Mouse (Mus musculus) layer of hippocampus, postnatal 25 days (tissue): ENCODE results near the gene Fkbp8. TPM values are rescaled to one million over a fixed set of nuclear protein-coding genes. Genes with fewer than 3 reads are reported as not detected.

ENCODE experiments used
- DNase-seq, 2 experiments: peaks; one replicate each; pipeline ENCODE4 v3.0.0; 2022; ENCODE audit warnings: mixed read lengths in 2 of 2, low spot score in 1 of 2; ENCODE audit errors: extremely low spot score in 1 of 2
- total RNA-seq, 2 experiments: library from RNA; stranded (reverse); gene quantifications; 2 replicates each; pipeline ENCODE4 v1.2.3; 2021

Gene Fkbp8
- total RNA-seq, 2 experiments from 2014 or later: 432 to 468 TPM

- no peak for DNase-seq
Measured at GRCm38 (mm10) chr8:70584606-70585257, 57.2 kb downstream of the Fkbp8 start.

Other genes with a start within 250 kb of the Fkbp8 start
- 10 to 100 TPM; 84.4 to 86.0 TPM for gene Homer3, start 244.9 kb upstream of the Fkbp8 start, total RNA-seq
- gene Ddx49, start 225.2 kb upstream of the Fkbp8 start, total RNA-seq: 10 to 100 TPM; 44.7 to 47.5 TPM
- 100 to 1,000 TPM; 123 to 141 TPM for gene Cope, start 225.2 kb upstream of the Fkbp8 start, total RNA-seq
- gene Cers1, start 211.9 kb upstream of the Fkbp8 start, total RNA-seq: 100 to 1,000 TPM; 117 to 122 TPM
- 10 to 100 TPM; 14.1 to 19.4 TPM for gene Gdf1, start 197.9 kb upstream of the Fkbp8 start, total RNA-seq
- gene Upf1, start 174.4 kb upstream of the Fkbp8 start, total RNA-seq: 10 to 100 TPM; 61.8 to 66.1 TPM
- gene Comp, start 154.2 kb upstream of the Fkbp8 start, total RNA-seq: under 1 TPM; 0.32 to 0.47 TPM
- gene Crtc1, start 88.1 kb upstream of the Fkbp8 start, total RNA-seq: 100 to 1,000 TPM; 166 to 172 TPM
- 10 to 100 TPM; 54.1 to 60.7 TPM for gene Klhl26, start 50.8 kb upstream of the Fkbp8 start, total RNA-seq
- 100 to 1,000 TPM; 318 to 351 TPM for gene Tmem59l, start 40.4 kb upstream of the Fkbp8 start, total RNA-seq
- gene Crlf1, start 34.6 kb upstream of the Fkbp8 start, total RNA-seq: 10 to 100 TPM; 45.2 to 49.5 TPM
- 100 to 1,000 TPM in 1 of 2 experiments, 10 to 100 TPM in 1; 91.1 to 101 TPM for gene Rex1bd, start 21.0 kb upstream of the Fkbp8 start, total RNA-seq
- 1,000 to 10,000 TPM; 1,005 to 1,128 TPM for gene Uba52, start 16.9 kb upstream of the Fkbp8 start, total RNA-seq
- gene Kxd1, start 232 bp downstream of the Fkbp8 start, total RNA-seq: 10 to 100 TPM; 37.8 to 38.0 TPM
- 10 to 100 TPM; 20.3 to 23.5 TPM for gene Ell, start 11.7 kb downstream of the Fkbp8 start, total RNA-seq
- gene Isyna1, start 66.6 kb downstream of the Fkbp8 start, total RNA-seq: 10 to 100 TPM; 41.5 to 47.0 TPM
- gene Ssbp4, start 81.1 kb downstream of the Fkbp8 start, total RNA-seq: 100 to 1,000 TPM; 285 to 304 TPM
- gene Lrrc25, start 88.4 kb downstream of the Fkbp8 start, total RNA-seq: 1 to 10 TPM in 1 of 2 experiments, under 1 TPM in 1; 0.63 to 1.0 TPM
- under 1 TPM in 1 of 2 experiments, not detected in 1; 0.26 TPM for gene Gdf15, start 104.7 kb downstream of the Fkbp8 start, total RNA-seq
- gene Pgpep1, start 132.7 kb downstream of the Fkbp8 start, total RNA-seq: 10 to 100 TPM; 21.1 to 25.1 TPM
- gene Lsm4, start 145.5 kb downstream of the Fkbp8 start, total RNA-seq: 10 to 100 TPM; 66.2 to 67.4 TPM
- gene Jund, start 171.2 kb downstream of the Fkbp8 start, total RNA-seq: 100 to 1,000 TPM; 181 to 194 TPM
- under 1 TPM; 0.05 to 0.12 TPM for gene Iqcn, start 175.7 kb downstream of the Fkbp8 start, total RNA-seq
- gene Gm3336, start 190.8 kb downstream of the Fkbp8 start, total RNA-seq: not detected
- gene Pde4c, start 196.0 kb downstream of the Fkbp8 start, total RNA-seq: 1 to 10 TPM in 1 of 2 experiments, under 1 TPM in 1; 0.89 to 1.2 TPM
- 100 to 1,000 TPM; 789 to 843 TPM for gene Rab3a, start 227.0 kb downstream of the Fkbp8 start, total RNA-seq
- 10 to 100 TPM; 41.7 to 42.2 TPM for gene Mpv17l2, start 233.2 kb downstream of the Fkbp8 start, total RNA-seq
- 100 to 1,000 TPM; 154 to 159 TPM for gene Pik3r2, start 249.0 kb downstream of the Fkbp8 start, total RNA-seq